Mouse (Mus musculus): ENCODE data around the gene Dcst2.

DNA sequence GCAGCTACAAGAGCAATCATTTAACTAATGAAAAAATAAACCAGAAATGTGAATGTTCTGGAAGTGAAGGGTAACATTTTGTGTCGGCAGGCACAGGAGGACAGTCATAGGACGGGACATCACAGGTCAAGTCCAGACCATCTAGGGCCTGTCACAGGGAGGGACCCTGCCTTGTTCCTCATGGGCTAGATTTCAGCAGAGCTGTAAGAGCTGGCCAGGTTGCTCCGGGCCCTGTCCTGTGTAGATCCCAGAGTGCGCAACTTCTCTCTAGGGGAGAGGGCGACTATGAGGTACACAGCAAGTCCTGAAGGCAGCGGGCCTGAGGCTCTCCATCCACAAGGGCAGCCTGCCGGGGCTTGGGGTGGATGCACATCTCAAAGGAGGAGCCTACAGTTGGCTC lies at the start of gene Dcst2:
- no peak for TF ChIP-seq CTCF (IDR thresholded peaks at IDR 0.05 in 2 of 3, conservative IDR thresholded peaks at IDR 0.05 in 1 of 3; ENCODE audit: control insufficient read depth in 1 of 3, insufficient read depth in 1 of 3, low read depth in 2 of 3, low read length in 3 of 3, poor library complexity in 1 of 3, severe bottlenecking in 1 of 3)
- no peak for TF ChIP-seq MYC (IDR thresholded peaks at IDR 0.05; ENCODE audit: low read depth, low read length)
- no peak for TF ChIP-seq RCOR1 (IDR thresholded peaks at IDR 0.05; ENCODE audit: low read depth, low read length)
